Mouse (Mus musculus): Measurements from ENCODE around the gene Orc2.

DNA sequence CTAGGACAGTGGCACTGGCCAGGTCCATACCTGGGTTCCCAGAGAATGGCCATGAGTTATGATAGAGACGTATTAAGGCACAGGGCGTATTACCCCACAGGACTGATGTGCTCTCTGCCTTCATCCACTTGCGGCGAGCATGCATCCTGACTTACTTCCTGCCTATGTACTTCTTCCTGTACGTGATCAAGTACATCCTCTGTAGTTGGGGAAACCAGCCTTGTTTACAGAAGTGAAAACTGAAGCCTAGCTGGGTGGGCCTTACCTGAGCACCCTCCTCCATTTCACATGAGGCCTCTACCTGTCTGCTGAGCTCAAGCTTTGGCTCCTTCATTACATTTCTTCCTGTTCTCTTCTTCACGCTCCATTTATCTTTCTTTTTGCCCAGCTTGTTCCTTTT lies 50.6 kb downstream of the Orc2 start:
- TF ChIP-seq CTCF (IDR thresholded peaks at IDR 0.05; ENCODE audit: borderline replicate concordance, insufficient read depth, low read length) = no peak
- TF ChIP-seq POLR2A (IDR thresholded peaks at IDR 0.05; ENCODE audit: low read depth, low read length) = no peak
